Mouse (Mus musculus) lung, postnatal 0 days (tissue): ENCODE measurements around the gene Endov.

ENCODE experiments used
- CTCF ChIP-seq: IDR thresholded peaks from 2 replicates; pipeline ENCODE4 v1.5.1; 2016; ENCODE audit warnings: antibody characterized with exemption, mild to moderate bottlenecking
- EP300 ChIP-seq: IDR thresholded peaks from 2 replicates; pipeline ENCODE4 v1.6.1; 2016; ENCODE audit warnings: antibody characterized with exemption, mild to moderate bottlenecking, control low read depth

DNA sequence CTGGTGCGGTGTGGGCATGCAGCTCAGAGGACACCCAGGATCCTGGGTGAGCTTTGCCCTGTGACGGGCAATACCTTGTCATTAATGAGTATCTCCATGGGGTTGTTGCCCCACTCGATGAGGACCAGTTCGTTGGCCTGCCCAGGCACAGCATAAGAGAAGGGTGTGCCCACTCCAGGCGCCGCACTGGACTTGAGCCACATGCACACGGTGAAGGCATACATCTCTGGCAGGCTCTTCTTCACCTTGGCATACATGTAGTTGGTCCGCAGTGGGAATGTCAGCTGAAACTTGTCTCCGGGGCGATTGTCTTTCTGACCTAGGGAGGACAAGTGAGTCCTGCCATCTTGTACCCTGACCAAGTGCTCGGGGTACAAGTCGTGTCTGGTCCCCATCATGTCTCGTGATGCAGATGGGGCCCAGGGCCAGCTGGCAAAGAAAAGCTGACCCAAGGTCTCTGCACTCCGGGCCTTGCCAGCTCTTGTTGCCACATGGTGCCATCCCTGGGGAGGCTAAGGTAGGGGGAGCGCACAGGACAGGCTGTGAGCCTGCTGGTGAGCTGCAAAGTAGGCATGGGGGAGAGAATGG lies 53.5 kb downstream of the Endov start:
- TF ChIP-seq EP300 = no peak
- no peak for TF ChIP-seq CTCF
